Mouse (Mus musculus): Measurements from ENCODE around the gene Coa7. TPM values are rescaled to one million over a fixed set of nuclear protein-coding genes. Genes with fewer than 3 reads are reported as not detected.

Coa7 gene
- polyA plus RNA-seq, 1 experiment: 24.2 TPM

DNA sequence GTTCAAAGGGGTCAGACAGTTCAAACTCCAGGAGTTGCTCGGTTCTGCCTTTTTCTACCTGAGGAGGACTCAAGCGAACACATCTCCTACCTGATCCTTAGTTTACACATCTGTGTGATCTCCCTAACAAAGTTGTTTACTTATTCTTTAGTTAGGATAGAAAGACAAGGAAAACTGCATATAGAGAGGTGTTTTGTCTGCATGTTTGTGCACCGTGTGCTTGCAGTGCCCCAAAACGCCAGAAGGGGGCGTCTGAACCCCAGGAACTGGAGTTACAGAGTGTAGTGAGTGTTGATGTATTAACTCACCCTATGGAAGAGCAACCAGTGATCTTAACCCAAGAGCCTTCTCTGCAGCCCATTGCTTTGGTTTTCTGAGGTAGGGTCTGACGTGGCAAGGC is 8.2 kb upstream of the Coa7 start:
- Histone ChIP-seq H3K4me1 (ENCODE audit: control insufficient read depth, insufficient read depth, low read length) (no peaks in the 10 kb centered on the region), H3K27ac (ENCODE audit: insufficient read depth, low read length) (no peak overlapping the region), H3K4me3 (ENCODE audit: insufficient read depth, low read length) (no peak overlapping the region)
- TF ChIP-seq CTCF (IDR thresholded peaks at IDR 0.05; ENCODE audit: borderline replicate concordance, insufficient read depth, low read length) (no peak), POLR2A (IDR thresholded peaks at IDR 0.05; ENCODE audit: low read depth, low read length) (no peak)

DNA sequence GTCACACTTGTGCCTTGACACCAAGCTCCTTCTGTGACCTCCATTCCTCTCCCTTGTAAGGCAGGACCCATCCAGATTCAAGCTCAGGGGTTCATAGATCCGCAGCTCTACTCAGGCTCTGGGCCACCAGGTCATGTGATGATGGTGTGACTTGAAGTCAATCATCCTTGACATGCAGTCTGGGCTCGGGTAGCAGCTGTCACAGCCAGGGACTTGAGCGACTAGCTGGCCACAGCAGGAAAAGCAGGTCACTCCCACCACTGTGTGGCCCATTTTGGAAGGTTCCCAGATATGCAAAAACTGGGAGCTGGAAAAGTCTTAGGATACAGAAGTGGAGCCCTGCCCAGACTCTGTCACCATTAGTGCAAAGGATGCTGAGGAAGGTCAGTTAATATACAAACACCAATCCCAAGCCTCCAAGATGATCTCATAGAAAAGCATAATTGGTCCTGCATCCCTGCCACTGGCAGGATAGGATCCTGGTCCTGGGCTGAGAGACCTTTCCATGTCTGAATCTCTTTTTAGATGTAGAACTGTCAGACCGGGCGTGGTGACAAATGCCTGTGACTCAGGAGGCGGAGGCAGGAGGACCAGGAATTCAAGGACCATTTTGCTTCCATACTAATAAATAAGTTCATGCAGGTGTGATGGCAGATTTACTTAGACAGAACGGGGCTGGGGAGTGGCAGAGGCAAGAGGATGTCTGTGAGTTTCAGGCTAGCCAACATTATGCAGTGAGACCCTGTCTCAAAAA is 7.1 kb upstream of the Coa7 start:
- no peak for TF ChIP-seq POLR2A (IDR thresholded peaks at IDR 0.05; ENCODE audit: low read depth, low read length)
- TF ChIP-seq CTCF (IDR thresholded peaks at IDR 0.05; ENCODE audit: borderline replicate concordance, insufficient read depth, low read length): no peak
- Histone ChIP-seq H3K27ac (ENCODE audit: insufficient read depth, low read length) (no peak overlapping the region), H3K4me3 (ENCODE audit: insufficient read depth, low read length) (no peak overlapping the region), H3K4me1 (ENCODE audit: control insufficient read depth, insufficient read depth, low read length) (no peaks in the 10 kb centered on the region)

DNA sequence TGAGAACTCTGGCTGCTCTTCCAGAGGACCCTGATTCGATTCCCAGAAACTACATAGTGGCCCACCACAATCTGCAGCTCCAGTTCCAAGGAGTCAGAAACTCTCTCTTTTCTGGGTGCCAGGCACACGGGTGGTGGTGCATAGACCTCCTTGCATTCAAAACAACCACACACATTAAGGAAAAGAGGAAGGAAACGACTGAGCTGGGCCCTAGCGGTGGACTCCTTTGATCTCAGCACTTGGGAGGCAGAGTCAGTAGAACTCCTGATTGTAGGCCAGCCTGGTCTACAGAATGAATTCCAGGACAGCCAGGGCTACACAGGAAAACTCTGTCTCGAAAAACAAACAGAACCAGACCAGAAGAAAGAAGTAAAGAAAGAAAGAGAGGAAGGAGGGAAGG is 4.4 kb upstream of the Coa7 start:
- TF ChIP-seq CTCF (IDR thresholded peaks at IDR 0.05; ENCODE audit: borderline replicate concordance, insufficient read depth, low read length) (no peak), POLR2A (IDR thresholded peaks at IDR 0.05; ENCODE audit: low read depth, low read length) (no peak)
- Histone ChIP-seq H3K4me3 (ENCODE audit: insufficient read depth, low read length) (no peak overlapping the region), H3K27ac (ENCODE audit: insufficient read depth, low read length) (no peak overlapping the region), H3K4me1 (ENCODE audit: control insufficient read depth, insufficient read depth, low read length) (no peaks in the 10 kb centered on the region)

DNA sequence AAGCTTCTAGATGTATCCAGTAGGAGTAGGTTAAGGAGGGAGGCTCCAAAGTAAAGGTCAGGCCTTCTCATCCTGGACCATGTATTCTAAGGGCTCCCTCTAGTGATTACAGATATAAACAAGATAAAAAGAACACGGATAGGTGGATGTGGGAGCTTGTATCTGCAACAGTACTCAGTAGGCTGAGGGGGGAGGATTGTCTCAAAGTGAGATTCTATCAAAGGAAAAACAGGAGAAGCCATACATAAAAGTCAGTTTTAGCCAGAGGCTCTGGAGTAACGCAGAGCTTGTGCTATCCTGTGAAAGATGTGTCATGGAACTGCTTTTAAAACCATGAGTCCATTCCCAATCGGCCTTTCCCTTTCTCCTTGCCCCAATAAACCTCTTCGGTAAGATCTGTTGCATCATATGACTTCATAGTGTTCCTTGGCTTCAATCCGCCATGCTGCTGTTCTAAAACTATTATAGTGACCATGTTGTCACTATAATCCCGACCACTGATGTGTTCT is 815 bp upstream of the Coa7 start:
- H3K27ac ChIP-seq (ENCODE audit: insufficient read depth, low read length): peak overlapping the region; percentile 87
- TF ChIP-seq CTCF (IDR thresholded peaks at IDR 0.05; ENCODE audit: borderline replicate concordance, insufficient read depth, low read length) (no peak), POLR2A (IDR thresholded peaks at IDR 0.05; ENCODE audit: low read depth, low read length) (no peak)
- H3K4me3 ChIP-seq (ENCODE audit: insufficient read depth, low read length): no peak overlapping the region
- 0 out of 2 replicates have a peak, but pooled peaks cover 2% of the 10 kb centered on the region for H3K4me1 ChIP-seq (ENCODE audit: control insufficient read depth, insufficient read depth, low read length)

DNA sequence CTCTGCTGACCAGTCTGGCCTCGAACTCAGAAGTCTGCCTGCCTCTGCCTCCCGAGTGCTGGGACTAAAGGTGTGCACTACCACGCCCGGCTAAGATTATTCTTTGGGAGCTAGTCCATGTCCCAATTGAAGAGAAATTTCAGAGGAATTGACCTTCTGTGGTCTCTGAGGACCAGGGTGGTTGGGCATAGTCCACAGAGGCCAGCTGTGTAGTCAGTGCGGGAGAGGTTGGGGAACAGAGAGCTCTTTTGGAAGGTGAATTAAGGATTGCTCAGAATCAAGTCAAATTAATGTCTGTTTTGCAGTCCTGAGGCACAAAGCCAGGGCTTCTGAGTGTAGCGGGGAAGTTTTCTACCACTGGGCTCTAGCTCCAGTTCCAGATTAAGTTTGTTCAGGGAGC is 1.9 kb downstream of the Coa7 start:
- H3K4me1 ChIP-seq (ENCODE audit: control insufficient read depth, insufficient read depth, low read length): 0 out of 2 replicates have a peak, but pooled peaks cover 2% of the 10 kb centered on the region
- H3K27ac ChIP-seq (ENCODE audit: insufficient read depth, low read length): no peak overlapping the region
- no peak overlapping the region for H3K4me3 ChIP-seq (ENCODE audit: insufficient read depth, low read length)
- no peak for TF ChIP-seq POLR2A (IDR thresholded peaks at IDR 0.05; ENCODE audit: low read depth, low read length)
- no peak for TF ChIP-seq CTCF (IDR thresholded peaks at IDR 0.05; ENCODE audit: borderline replicate concordance, insufficient read depth, low read length)

DNA sequence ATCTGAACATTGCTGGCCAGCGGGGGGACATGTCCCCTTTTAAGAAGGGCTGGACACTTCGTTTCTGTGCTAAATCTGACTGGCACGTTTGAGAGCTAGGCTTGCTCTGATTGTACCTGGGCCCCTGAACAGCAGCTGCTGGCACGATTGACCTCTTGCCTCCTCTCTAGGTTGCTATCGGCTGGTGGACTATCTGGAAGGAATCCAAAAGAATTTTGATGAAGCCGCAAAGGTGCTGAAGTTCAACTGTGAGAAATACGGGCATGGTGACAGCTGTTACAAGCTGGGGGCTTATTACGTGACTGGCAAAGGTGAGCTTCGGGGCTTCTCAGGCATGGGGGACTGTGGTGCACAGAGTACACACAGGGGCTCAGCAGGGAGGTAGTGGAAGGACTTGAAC is 4.1 kb downstream of the Coa7 start:
- TF ChIP-seq POLR2A (IDR thresholded peaks at IDR 0.05; ENCODE audit: low read depth, low read length): no peak
- TF ChIP-seq CTCF (IDR thresholded peaks at IDR 0.05; ENCODE audit: borderline replicate concordance, insufficient read depth, low read length): no peak
- Histone ChIP-seq H3K4me3 (ENCODE audit: insufficient read depth, low read length) (no peak overlapping the region), H3K4me1 (ENCODE audit: control insufficient read depth, insufficient read depth, low read length) (0 out of 2 replicates have a peak, but pooled peaks cover 2% of the 10 kb centered on the region), H3K27ac (ENCODE audit: insufficient read depth, low read length) (no peak overlapping the region)

DNA sequence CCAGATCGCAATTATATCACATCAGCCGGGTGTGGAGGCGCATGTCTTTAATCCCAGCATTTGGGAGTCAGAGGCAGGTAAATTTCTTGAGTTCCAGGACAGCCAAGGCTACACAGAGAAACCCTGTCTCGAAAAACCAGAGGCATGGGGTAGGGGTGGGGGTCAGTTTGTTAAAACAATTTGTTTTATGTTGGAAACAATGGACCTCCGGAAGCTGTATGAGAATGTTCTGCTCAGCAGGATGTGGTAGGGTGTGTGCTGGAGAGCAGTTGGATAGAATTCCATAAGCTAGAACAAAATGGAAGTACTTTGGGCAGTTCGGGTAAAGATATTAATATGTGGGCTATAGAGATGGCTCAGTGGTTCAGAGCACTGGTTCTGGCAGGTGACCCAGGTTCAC is 7.5 kb downstream of the Coa7 start:
- Histone ChIP-seq H3K4me3 (ENCODE audit: insufficient read depth, low read length) (no peak overlapping the region), H3K4me1 (ENCODE audit: control insufficient read depth, insufficient read depth, low read length) (no peaks in the 10 kb centered on the region), H3K27ac (ENCODE audit: insufficient read depth, low read length) (no peak overlapping the region)
- TF ChIP-seq CTCF (IDR thresholded peaks at IDR 0.05; ENCODE audit: borderline replicate concordance, insufficient read depth, low read length) (no peak), POLR2A (IDR thresholded peaks at IDR 0.05; ENCODE audit: low read depth, low read length) (no peak)

DNA sequence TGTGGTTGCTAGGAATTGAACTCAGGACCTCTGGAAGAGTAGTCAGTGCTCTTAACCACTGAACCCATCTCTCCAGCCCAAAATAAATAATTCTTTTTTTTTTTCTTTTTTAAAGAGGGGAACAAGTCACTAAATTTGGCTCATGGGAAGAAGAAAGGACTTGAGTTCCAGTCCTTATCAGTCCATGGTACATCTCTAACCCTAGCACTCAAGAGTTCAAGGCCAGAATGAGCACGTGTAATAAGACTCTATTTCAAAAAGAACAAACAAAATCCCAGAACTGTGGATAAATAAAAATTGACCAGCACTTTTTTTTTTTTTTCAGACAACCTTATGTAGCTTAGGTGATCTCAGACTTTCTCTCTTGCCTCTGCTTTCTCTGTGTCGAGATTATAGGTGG is 8.8 kb downstream of the Coa7 start:
- H3K4me3 ChIP-seq (ENCODE audit: insufficient read depth, low read length): no peak overlapping the region
- H3K27ac ChIP-seq (ENCODE audit: insufficient read depth, low read length): no peak overlapping the region
- TF ChIP-seq POLR2A (IDR thresholded peaks at IDR 0.05; ENCODE audit: low read depth, low read length): no peak
- no peak for TF ChIP-seq CTCF (IDR thresholded peaks at IDR 0.05; ENCODE audit: borderline replicate concordance, insufficient read depth, low read length)
- H3K4me1 ChIP-seq (ENCODE audit: control insufficient read depth, insufficient read depth, low read length): no peaks in the 10 kb centered on the region

DNA sequence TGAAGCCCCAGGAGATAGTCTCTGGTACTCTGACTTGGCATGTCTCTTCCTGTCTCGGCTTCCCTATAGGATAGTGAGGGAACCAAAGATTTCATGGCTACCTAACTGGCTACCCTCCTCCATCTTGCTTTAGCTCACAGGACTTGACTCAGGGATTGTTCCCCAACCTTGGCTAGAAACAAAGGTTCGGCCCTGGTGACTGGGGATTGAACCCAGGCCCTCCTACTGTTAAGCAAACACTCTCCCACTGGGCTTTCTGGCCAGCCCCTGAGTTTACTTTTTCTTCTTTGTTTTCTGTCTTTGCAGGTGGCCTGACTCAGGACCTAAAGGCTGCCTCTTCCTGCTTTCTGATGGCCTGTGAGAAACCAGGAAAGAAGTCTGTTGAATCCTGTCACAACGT is 9.9 kb downstream of the Coa7 start:
- TF ChIP-seq POLR2A (IDR thresholded peaks at IDR 0.05; ENCODE audit: low read depth, low read length) (no peak), CTCF (IDR thresholded peaks at IDR 0.05; ENCODE audit: borderline replicate concordance, insufficient read depth, low read length) (no peak)
- Histone ChIP-seq H3K4me3 (ENCODE audit: insufficient read depth, low read length) (no peak overlapping the region), H3K27ac (ENCODE audit: insufficient read depth, low read length) (no peak overlapping the region)

DNA sequence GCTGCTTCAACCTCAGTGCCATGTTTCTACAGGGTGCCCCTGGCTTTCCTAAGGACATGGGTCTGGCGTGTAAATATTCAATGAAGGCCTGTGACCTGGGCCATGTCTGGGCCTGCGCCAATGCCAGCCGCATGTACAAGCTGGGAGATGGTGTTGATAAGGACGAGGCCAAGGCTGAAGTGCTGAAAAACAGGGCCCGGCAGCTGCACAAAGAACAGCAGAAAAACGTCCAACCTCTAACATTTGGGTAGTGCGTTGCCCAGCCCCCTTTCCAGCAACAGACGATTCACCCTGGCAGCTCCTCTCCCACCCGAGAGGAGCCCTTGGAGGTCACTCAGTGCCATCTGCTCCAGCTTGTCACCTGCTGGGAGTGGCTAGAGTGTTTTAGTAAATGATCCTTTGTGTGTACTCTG is 10.4 kb downstream of the Coa7 start:
- H3K4me1 ChIP-seq (ENCODE audit: control insufficient read depth, insufficient read depth, low read length): no peaks in the 10 kb centered on the region
- H3K4me3 ChIP-seq (ENCODE audit: insufficient read depth, low read length): no peak overlapping the region
- H3K27ac ChIP-seq (ENCODE audit: insufficient read depth, low read length): no peak overlapping the region
- TF ChIP-seq CTCF (IDR thresholded peaks at IDR 0.05; ENCODE audit: borderline replicate concordance, insufficient read depth, low read length) (no peak), POLR2A (IDR thresholded peaks at IDR 0.05; ENCODE audit: low read depth, low read length) (no peak)

More for the DNA sequence above, 9.9 kb downstream of the Coa7 start:
- no peaks in the 10 kb centered on the region for H3K4me1 ChIP-seq (ENCODE audit: control insufficient read depth, insufficient read depth, low read length)

Data from embryonic fibroblast, embryonic 13.5 days (primary cell).